Mouse (Mus musculus) left cerebral cortex, postnatal 10 days (tissue): Measurements from ENCODE around the gene Numb. TPM values are rescaled to one million over a fixed set of nuclear protein-coding genes. Genes with fewer than 3 reads are reported as not detected.

ENCODE experiments used
- DNase-seq, 2 experiments: peaks; one replicate each; pipeline ENCODE4 v3.0.0; 2021 to 2022; ENCODE audit warnings: low spot score in 2 of 2, mixed read lengths in 1 of 2; ENCODE audit errors: extremely low spot score in 1 of 2
- intact Hi-C: fragments of 180-260 bp; cut with DNase I; formaldehyde crosslinking; loops from one replicate; pipeline ENCODE4 v1.15.1; 2025
- total RNA-seq, 2 experiments: library from RNA; stranded (reverse); gene quantifications; 2 replicates each; pipeline ENCODE4 v1.2.3; 2021

Numb gene
- total RNA-seq, 2 experiments from 2014 or later = 30.6 to 32.3 TPM

GRCm38 (mm10) chr12:83874597-83874996 lies 47.1 kb downstream of the Numb start:
- DNase-seq = peak in 1 of 2 experiments; percentile 16
- intact Hi-C loops = no loop called here

DNA sequence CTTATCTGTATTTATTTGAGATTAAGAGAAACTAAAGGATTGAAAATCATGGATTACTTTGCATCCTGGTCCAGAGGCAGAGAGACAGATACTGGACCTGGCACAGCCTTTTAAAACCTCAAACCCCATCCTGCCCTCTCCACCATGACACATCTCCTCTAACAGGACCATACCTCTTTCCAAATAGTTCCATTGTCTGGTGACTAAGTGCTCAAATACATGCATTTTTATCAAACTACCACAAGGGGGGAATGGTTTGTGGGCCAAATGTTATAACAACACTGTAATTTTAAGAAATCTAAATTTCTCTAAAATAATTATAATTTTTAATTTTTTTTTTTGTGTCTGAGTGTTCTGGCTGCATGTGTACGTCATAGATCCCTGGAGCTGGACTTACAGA lies 57.2 kb downstream of the Numb start:
- intact Hi-C loops = no loop called here
- no peak for DNase-seq

DNA sequence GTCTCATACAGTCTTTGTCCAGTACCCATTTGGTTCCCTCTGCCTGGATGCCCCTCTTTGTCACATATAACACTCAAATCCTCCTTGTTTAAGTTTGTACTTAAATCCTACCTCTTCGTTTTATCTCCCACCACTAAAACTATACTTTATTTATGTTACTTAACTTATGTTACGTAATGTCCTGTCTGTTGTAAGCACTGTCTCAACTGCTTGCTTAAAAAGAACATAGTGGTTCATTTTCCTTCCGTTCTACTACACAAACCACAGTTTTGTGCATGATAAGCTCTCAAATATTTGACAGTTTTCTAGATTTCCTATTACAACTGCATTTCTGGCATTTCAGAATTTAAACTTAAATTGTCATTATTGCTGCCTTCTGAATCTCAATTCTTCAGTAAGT lies 59.9 kb downstream of the Numb start:
- DNase-seq = no peak
- intact Hi-C loops = no loop called here

DNA sequence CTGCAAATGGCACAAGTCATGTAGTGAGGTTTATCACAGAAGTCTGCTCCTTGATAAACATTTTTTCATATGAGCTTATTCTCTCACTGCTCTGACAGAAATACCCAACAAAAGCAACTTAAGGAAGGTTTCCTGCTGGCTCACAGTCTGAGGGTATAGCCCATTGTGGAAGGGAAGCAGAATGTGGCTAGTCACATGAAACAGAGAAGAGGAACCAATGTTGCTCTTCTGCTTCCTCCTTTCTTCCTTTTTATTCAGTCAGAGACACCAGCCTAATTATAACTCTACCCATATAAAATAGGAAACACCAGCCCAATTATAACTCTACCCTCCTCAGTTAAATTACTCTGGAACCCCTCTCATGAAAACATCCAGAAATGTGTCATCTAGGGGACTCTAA lies 61.0 kb downstream of the Numb start:
- intact Hi-C loops = no loop called here

DNA sequence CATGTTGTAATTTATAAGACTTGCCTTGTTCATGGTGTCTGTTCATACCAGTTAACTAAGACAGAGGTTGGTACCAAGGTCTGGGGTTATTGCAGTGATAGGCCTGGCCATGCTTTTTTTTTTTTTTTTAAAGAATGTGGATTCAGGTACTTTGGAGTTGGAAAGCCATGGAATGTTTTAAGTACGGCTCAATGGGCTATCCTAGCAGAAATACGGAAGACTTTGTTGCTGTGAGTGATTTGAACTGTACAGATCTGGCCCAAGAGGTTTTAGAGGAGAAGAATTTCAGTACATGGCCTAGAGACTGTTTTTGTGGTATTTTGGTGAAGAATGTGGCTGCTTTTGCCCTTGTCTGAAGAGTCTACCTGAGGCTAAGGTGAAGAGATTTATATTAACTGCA lies 63.7 kb downstream of the Numb start:
- no peak for DNase-seq
- intact Hi-C loops = no loop called here

More for the DNA sequence above, 61.0 kb downstream of the Numb start:
- no peak for DNase-seq

DNA sequence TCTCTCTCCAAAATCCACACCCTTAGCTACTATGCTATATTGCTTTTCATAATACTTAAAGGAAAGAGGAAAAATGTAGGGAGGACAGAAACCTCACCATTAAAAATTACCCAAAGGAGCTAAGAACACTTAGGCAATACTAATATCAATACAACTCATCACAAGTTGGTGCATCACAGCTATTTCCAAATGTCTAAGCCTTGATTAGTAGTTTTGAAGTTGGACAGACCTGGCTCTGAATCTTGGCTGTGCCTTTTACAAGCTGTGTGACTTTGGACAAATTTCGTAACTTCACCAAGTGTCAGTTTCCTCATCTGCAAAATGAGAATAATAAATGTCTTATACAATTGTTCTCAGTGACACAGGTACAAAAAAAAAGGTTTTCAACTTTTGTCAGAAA lies 66.5 kb downstream of the Numb start:
- no peak for DNase-seq
- intact Hi-C loops = no loop called here

DNA sequence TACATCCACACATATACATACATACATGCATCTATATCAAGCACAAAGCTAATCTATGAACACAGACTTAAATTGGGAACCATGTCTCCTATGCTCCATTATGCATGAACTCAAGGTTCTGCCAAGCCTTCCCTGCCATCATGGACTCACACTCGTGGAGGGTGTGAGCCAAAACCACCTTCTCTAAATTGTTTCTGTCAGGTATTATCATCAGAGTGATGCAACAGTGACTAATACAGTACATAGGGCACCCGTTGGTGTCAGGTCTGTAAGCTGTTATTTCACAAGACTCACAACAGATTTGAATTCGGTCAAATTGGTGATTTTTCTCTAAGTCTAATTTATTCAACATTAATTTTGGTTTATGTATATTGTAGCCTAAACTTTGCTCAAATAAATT lies 67.5 kb downstream of the Numb start:
- intact Hi-C loops = no loop called here
- no peak for DNase-seq

GRCm38 (mm10) chr12:83852512-83853213 lies 69.1 kb downstream of the Numb start:
- intact Hi-C loops = no loop called here
- DNase-seq = no peak

GRCm38 (mm10) chr12:83850334-83850733 lies 71.4 kb downstream of the Numb start:
- intact Hi-C loops = no loop called here
- DNase-seq = no peak

DNA sequence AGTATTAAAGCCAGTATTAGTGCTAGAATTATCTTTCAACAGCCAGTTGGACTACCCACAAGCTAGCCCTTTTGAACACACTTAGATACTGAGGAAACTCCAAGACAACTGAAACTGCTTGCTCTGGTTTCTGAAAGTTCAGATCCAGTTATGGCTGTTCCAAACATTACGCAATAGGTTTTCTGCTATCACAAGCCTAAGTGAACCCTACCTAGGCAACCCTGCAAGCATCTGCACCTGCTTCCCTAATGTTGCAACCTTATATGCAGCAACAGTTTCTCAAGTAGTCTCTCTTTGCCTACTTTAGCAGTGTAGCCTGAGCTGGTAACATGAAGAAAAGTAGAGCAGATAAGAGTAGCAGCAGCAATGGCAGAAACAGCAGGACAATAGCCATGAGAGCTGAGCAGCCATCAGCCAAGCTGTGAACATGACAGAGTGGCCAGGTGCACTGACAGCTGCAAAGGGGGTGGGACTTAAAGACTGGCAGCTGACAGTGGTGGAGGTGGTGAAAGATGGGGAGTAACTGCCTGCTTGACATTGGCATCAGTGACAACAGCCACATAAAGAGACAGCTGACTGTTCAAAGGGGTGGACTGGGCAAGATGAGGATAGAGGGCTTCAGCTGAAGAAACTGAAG lies 73.0 kb downstream of the Numb start:
- intact Hi-C loops = no loop called here
- DNase-seq = no peak

DNA sequence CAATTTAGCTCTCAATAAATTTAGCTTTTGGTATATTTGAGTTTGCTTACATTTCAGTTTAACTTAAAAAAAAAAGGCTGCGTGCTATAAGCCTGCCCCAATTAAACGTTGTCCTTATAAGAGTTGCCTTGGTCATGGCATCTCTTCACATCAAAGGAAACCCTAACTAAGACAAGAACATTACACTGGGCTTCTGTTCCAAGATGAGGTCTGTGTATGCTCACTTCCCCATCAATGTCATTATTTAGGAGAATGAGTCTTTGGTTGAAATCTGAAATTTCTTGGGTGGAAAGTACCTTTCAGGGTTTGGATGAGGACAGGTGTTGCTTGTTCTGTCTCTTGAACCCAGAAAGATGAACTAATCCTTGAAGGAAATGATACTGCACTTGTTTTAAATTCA lies 73.9 kb downstream of the Numb start:
- intact Hi-C loops = no loop called here
- DNase-seq = no peak

DNA sequence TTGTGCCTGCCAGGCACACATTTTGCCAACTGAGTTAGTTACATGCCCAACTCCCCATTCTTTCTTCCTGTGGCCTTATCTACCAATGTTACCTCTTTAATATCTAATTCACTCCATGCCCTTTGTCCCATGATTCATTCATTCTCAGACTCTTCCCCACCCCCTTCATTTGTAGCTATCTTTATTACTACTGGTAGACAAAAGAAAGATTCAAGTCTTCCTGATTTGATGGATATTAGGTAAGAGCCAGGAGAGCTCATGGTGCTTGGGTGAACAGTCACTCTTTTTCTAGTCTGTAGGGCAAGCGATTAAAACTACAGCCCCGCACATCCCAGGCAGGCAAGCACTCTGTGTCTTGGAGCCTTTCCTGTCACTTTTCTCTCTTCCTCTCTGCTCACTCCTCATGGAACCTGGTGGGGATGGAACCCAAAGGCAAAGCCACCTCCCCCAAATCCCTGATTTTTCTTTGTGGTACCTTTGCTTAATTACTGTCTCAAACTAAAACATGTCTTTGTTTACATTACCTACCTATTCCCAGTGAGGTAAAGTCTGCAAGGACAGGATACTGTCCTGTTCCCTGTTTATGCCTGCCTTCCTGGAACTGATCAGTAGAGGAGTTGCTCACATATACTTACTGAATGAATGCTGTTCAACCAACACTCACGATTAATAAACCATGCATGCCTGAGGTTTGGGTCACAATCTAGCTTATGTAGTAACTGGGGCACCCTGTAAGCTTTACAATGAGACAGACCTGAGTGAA lies 78.9 kb downstream of the Numb start:
- intact Hi-C loops = no loop called here
- DNase-seq = no peak

DNA sequence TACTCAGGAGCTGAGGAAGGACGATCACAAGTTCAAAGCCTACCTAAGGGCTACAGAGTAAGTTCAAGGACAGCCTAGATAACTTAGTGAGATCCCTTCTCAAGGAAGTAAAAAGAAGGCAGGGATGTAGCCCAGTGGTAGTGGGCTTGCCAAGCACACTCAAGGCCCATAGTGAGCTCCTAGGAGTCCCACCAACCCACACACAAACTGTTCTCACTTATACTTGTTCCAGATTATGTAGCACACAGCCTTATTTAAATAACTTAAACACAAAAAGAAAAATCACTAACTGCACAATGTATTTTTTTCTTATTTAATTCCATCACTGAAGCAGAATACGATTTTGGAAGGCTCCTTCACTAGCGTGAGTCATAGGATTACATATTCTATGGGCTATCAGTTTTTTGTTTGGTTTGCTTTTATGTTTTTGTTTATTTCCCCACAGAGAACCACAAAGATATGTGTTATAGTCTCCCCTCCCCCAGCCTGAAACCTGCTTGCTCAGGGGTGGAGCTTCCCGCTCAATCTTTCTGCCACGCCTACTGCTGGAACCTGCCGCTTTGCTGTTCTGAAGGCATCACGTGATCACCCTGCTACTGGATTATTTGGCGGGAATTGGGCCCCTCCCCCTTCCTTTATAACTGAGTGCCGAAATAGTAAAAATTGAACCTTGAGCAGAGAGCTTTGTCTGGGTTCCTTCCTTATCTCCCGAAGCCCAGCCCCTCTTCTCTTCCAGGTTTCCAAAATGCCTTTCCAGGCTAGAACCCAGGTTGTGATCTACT lies 80.1 kb downstream of the Numb start:
- DNase-seq = no peak
- intact Hi-C loops = no loop called here

DNA sequence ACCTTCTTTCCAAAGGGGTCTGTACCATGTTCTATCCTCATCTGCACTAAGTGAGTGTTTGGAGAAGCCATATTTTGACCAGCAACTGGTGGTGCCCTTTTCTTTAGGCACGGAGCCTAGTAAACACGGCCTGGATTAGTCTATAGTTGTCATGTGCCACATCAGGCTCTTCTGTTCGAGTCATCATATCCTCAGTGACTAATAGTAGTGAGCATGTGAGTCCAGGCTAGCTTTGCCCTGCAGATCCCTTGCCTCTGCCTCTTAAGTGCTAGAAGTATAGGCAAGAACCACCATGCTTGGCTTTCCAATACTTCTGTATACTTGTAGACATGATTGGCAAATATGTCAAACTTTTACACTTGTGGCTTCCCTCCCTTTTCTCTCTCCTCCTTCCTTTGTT lies 87.8 kb downstream of the Numb start:
- no peak for DNase-seq
- intact Hi-C loops = no loop called here

- no peak for DNase-seq
Measured at GRCm38 (mm10) chr12:83830424-83830823, 91.3 kb downstream of the Numb start.

GRCm38 (mm10) chr12:83816616-83817015 lies 105.1 kb downstream of the Numb start:
- intact Hi-C loops = no loop called here
- DNase-seq = no peak

More at GRCm38 (mm10) chr12:83830424-83830823, 91.3 kb downstream of the Numb start:
- intact Hi-C loops = no loop called here

DNA sequence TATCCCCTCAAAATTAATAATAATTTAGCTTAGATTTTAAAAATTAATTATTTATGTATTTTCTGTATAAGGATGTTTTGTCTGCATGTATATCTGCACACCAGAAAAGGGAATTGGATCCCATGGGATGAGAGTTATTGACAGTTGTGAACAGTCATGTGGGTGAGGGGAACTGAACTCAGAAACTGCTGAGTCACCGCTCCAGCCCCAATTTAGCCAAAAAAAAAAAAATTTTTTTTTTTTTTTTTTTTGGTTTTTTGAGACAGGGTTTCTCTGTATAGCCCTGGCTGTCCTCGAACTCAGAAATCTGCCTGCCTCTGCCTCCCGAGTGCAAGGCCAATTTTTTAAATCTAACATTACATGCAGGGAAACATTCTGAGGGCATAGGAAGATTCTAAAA lies 109.8 kb downstream of the Numb start:
- intact Hi-C loops = no loop called here
- no peak for DNase-seq

DNA sequence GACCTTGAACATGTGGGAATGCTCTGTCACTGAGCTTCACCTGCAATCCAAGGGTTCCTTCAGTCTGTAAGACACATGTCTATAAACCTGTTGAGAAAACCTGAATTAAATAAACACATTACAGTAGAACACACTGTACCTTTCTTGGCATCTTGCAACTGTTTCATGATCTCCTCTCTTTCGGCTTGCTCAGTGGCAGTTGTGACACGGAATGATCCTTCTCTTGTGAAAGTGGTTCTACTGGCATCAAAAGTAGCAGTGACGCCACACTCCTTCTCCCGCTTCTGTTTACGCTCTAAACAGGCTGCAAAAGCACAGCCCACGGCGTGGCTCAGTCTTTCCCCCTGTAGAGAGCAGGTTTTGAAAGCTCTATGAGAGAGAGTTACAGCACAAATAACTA lies 118.1 kb downstream of the Numb start:
- DNase-seq = no peak
- intact Hi-C loops = no loop called here

DNA sequence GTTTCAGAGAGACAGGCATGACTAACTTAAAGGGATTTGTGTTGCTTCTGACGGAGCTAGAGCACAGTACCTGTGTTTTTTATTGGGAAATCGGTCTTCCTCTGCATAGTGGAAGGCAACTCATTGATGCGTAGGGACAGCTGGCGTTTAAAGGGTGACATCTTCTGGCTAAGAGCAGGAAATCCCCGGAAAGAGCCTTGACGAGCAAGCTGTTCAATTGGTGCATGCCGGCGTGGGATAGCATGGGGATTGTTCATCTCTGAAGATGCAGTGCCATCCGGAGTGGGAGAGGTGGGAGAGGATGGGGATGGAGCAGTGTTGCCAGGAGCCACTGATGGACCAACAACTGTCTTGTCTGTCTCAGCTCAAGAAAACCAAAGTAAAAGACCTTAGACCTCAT lies 120.8 kb downstream of the Numb start:
- peak in 1 of 2 experiments; percentile 42 for DNase-seq
- intact Hi-C loops = no loop called here
